ENCODE assay signal across 7 mouse cellular contexts in the genomic region with DNA sequence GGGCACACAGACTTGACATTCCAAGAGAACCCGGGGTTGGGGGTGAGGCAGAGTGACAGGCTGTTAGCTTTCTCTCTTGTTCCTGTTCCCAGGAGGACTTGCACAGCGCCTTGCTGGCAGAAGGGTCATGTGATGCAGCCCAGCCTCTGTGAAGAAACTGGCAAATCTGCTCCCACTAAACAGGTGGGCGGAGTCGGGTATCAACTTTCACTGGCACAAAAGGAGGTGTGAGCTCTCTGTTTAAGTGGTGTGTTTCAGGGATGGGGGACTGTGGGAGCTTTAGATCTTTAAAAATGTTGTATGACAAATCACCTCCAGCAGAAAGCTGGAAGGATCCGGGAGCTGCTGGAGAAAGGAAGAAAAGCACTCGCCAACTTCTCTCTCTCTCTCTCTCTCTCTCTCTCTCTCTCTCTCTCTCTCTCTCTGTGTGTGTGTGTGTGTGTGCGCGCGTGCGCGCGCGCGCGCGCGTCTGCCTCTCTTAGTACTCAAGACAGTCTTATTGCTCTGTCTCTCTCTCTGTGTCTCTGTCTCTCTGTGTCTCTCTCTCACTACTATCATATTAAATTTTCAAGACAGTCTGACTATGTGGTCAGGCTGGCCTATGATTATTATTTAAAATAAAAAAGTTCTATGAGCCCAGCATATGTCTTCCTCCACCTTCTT. TPM values are rescaled to one million over a fixed set of nuclear protein-coding genes. Genes with fewer than 3 reads are reported as not detected.
DNase-seq lines count a peak whose midpoint lies in the region; ATAC-seq and TF ChIP-seq lines count a peak whose summit lies in the region.

No protein-coding gene starts in this region.

- H3K27ac ChIP-seq in hindbrain, embryonic 13.5 days, result peak overlapping the region; percentile 48
- no peak overlapping the region for H3K27ac ChIP-seq in lung, postnatal 0 days (ENCODE audit: low read length)

- H3K4me1 ChIP-seq in hindbrain, embryonic 13.5 days (replicated peaks), result peaks cover 18% of the 10 kb centered on the region
- no peaks in the 10 kb centered on the region for H3K4me1 ChIP-seq in lung, postnatal 0 days (ENCODE audit: insufficient read depth, low read depth, low read length)

- no peak for TF ChIP-seq CTCF in lung, postnatal 0 days (IDR thresholded peaks at IDR 0.05)

- peaks cover 94% of the 10 kb centered on the region for H3K36me3 ChIP-seq in hindbrain, embryonic 13.5 days
- H3K36me3 ChIP-seq in lung, postnatal 0 days (ENCODE audit: insufficient read depth, low read length), result no peaks in the 10 kb centered on the region

- ATAC-seq in hindbrain, embryonic 13.5 days (ENCODE audit: low FRiP score), result peak; percentile 46; the same call in 1 of the 2 replicates
- ATAC-seq in lung, postnatal 0 days, result peak; percentile 92

- H3K9ac ChIP-seq in hindbrain, embryonic 13.5 days, result peak overlapping the region; percentile 31; the same call in 1 of the 2 replicates
- H3K9ac ChIP-seq in lung, postnatal 0 days (replicated peaks; ENCODE audit: low read depth), result no peak overlapping the region

- H3K4me2 ChIP-seq in hindbrain, embryonic 13.5 days, result 0 out of 2 replicates have a peak overlapping the region, but pooled peaks have one; percentile 1
- peak overlapping the region; percentile 42 for H3K4me2 ChIP-seq in lung, postnatal 0 days (replicated peaks; ENCODE audit: low read depth, low read length)

- H3K4me3 ChIP-seq in hindbrain, embryonic 13.5 days, result no peak overlapping the region
- peak overlapping the region; percentile 10; the same call in 1 of the 2 replicates for H3K4me3 ChIP-seq in lung, postnatal 0 days (ENCODE audit: low read depth, low read length)

- 3% methylated on average over 17 of the region's 17 CpGs for WGBS in hindbrain, embryonic 13.5 days
- 2% methylated on average over 17 of the region's 17 CpGs for WGBS in lung, postnatal 0 days

- peak; percentile 52; the same call in 1 of the 2 replicates for TF ChIP-seq EP300 in lung, postnatal 0 days (IDR thresholded peaks at IDR 0.05)

- no peaks in the 10 kb centered on the region for H3K9me3 ChIP-seq in hindbrain, embryonic 13.5 days
- no peaks in the 10 kb centered on the region for H3K9me3 ChIP-seq in lung, postnatal 0 days (ENCODE audit: low read length)

- peak; percentile 22 for DNase-seq in c-Kit-positive CD71-negative TER-119-negative erythroid progenitor cells, embryonic 14.5 days (ENCODE audit: low read depth)
- peak; percentile 49 to 62 for DNase-seq in frontal cortex, postnatal 25 days (ENCODE audit: low spot score in 2 of 2)
- peak; percentile 62 to 72 for DNase-seq in layer of hippocampus, postnatal 36 days
- peak; percentile 92 for DNase-seq in lung, postnatal 0 days (ENCODE audit: low spot score)
- peak; percentile 49 for DNase-seq in ovary, postnatal 14 days (ENCODE audit: low spot score)
- no peak for DNase-seq in T-cell, adult 2 months (ENCODE audit: low spot score)

- H3K27me3 ChIP-seq in hindbrain, embryonic 13.5 days, result no peaks in the 10 kb centered on the region
- no peaks in the 10 kb centered on the region for H3K27me3 ChIP-seq in lung, postnatal 0 days (replicated peaks; ENCODE audit: insufficient read depth, low read length)

RNA-seq across cellular contexts. Expression of a gene that starts 32.4 kb away (rescaled TPM):
- 13.9 and 14.6 TPM in 2 replicates for polyA plus RNA-seq in hindbrain, embryonic 13.5 days (2015; fragmentation: Nextera tagmentation; extraction: Ambion mirVana)
- total RNA-seq in layer of hippocampus, postnatal 36 days (2021), result 1 to 10 TPM; 6.1 to 6.9 TPM
- 7.6 and 8.1 TPM in 2 replicates for polyA plus RNA-seq in lung, postnatal 0 days (2015; fragmentation: Nextera tagmentation; extraction: Ambion mirVana)
